Mouse (Mus musculus) frontal cortex, postnatal 36 days (tissue): Measurements from ENCODE around the gene Sord.
A peak's percentile ranks its signal among the peaks of the same experiment; 100 is the strongest.
"Not testable (repeated sequence)": the region's sequence is repeated elsewhere in the genome, so short reads cannot be mapped to it uniquely, and the experiment has no call there.

Experiments
- DNase-seq, 2 experiments: peaks; one replicate each; pipeline ENCODE4 v3.0.0; 2022; ENCODE audit warnings: low spot score in 2 of 2

The Sord gene

DNA sequence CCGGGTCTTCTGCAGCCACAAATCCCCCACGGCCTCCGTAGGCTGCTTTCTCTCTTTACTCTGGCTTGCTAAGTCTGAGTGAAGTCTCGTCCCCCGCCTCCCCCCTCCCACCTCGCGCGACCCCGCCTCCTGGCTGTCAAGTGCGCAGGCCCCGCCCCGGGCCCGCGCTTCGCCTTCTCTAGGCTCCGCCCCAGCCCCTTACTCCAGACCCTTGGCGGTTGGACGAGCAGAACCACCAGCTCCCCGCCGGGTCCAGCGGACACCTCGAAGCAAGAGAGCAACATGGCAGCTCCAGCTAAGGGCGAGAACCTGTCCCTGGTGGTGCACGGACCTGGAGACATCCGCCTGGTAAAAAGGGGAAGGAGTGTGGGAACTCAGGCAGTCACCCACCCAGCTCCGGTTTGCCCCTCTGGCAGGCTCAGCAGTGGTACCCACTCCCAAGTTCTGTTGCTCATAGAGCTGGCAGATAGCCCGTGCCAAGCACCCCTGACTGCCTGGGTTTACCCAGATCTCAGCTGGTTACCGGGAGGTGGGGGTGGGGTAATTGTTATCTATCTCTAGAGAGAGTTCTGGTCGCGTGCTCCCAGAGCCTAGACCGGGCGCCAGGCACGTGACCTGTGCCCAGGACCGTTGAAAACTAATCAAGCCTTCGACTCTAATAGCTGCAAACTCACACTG lies at the start of gene Sord:
Sord (plus strand) TSS at position 139 of the 678 bp plus-strand sequence.
- peak; percentile 59 to 65 for DNase-seq

DNA sequence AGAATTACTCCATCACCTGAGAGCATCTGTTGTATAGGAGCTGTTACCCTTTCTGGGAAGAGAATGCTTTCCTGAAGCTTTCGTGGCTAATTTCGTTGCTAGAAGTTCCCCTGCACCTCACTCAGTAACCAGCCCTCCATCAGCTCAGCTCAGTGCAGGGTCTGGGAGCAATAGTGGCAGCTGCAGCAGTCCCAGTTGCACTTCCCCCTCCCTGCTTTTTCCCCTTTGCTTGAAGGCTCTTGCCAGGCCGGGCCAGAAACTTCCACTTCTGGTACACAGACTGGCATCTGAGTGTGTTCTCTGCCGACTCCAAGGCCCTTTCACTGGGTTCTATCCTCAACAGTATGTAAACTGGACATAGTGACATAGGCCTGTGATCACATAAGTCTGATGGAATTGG lies 49.5 kb upstream of the Sord start:
- no peak for DNase-seq

DNA sequence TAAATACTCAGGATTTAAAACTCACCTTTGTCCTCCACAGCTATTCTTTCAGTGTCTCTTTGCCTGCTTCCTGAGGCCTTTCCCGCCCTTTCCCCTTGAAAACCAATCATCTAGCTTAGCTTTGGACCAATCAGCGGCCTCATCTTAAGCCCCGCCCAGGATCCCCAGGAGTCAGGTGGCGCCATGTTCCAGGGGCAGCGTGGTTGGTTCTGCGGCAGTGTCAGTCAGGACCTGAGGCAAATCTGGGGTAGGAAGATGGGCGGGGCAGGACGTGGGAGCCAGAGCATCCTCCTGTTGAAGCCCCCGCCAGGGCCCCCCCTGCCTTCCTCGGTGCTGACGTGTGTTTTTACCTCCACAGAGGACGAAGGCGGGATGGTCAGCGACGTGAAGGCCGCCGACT lies 48.4 kb upstream of the Sord start, which contains the start of the genes Patl2 and Terb2:
Patl2 (minus strand) TSS at position 84 of the 400 bp plus-strand sequence.
Terb2 (plus strand) TSS at position 167 of the 400 bp plus-strand sequence.
- no peak for DNase-seq

DNA sequence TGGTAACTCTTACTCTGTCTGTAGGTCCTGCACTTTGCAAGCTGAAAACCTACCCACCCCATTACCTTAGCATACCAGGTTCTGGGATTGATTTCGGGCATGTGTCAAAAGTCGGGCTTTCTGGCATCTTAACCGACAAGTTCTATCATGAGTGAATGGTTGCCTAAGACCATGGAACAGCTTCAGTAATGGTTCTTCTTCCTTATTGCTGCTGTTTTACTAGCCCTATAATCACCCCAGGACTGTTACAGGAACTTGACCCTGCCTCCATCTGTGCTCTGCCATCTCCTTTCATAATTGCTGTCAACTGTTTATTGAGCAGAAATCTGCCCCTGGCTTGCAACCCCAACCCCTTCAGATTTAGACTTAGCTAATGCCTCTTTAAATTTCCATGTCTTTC lies 47.8 kb upstream of the Sord start:
- DNase-seq, result no peak

DNA sequence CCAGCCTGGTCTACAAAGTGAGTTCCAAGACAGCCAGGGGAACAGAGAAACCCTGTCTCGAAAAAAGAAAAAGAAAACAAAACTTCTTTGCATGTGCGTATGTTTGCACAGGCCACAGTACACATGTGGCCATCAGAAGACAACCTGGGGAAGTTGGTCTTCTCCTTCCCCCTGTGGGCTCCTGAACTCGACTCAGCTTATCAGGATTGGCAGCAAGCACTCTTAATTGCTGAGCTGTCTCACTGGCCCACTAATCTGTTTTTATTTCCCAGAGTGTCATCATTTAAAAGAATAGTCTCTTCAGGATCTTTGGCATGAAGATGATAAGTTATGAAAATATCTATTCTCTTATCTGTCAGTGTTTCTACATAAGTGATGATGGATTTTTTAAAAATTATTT lies 42.7 kb upstream of the Sord start:
- no peak for DNase-seq

- DNase-seq, result peak; percentile 13 to 26
Observed at GRCm38 (mm10) chr2:122194509-122194929, 40.0 kb upstream of the Sord start.

DNA sequence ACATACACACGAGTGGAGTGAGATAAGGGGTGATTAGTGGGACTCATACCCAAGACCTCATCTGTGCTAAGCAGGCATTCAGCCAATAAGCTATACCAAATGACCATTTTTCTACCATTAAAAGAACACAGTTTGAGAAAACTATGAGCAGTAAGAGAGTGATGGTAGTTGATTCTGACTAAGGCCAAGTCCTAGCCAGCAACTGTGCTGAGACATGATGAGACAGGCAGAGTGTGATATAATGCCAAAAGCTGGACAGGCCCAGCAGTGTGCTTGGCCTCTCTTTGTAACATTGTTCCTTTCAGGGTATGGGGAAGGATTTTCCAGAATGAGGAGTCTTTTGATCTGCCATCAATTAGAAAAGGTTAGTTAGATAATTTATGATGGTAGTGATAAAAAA lies 33.0 kb upstream of the Sord start:
- DNase-seq, result no peak

- DNase-seq, result no peak
Observed at GRCm38 (mm10) chr2:122206440-122207107, 28.0 kb upstream of the Sord start.

DNA sequence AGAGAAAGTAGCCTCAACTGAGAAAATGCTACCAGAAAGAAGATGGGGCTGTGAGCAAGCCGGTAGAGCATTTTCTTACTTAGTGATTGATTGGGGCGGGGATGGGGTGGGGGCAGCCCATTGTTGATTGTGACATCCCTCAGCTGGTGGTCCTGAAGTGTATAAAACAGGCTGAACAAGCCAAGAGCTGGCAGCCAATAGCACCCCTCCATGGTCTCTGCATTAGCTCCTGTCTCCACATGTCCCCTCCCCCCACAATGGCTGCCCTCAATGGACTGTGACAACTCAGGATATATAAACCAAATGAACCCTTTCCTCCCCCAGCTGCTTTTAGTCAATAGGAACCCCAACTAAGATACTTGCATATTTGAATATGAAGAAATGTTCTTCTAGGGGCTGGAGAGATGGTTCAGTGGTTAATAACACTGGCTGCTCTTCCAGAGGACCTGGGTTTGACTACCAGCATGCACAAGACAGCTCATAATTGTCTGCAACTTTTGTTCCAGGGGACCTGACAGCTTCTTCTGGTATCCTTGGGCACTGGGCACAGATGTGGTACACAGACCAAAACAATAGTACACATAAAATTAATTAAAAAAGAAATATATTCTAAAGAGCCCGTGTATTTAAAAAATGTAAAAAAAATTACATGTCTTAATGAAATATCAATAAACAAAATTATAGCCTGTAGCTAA lies 23.9 kb upstream of the Sord start:
- DNase-seq, result no peak

- DNase-seq, result not testable (repeated sequence)
Observed at GRCm38 (mm10) chr2:122217075-122217474, 17.5 kb upstream of the Sord start.

DNA sequence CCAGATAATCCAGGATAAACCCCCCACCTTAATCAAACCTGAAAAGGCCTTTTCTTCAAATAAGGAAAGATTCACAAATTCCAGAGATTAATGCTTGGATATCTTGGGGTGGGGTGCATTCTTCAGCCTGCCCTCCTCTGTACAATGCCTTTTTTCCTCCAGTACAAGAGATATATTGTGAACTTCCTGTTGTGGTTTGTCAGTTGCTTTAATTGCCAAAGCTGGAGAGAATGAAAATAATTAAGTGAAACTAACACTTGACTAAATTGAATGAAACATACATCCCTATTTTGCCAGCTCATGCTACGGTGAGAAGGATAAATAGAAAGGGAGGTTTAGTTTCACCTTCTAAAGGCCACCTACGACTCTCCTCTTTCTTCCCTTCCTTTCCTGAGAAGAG lies 16.3 kb upstream of the Sord start:
- DNase-seq, result no peak

GRCm38 (mm10) chr2:122221378-122221777 lies 13.2 kb upstream of the Sord start:
- DNase-seq, result no peak

GRCm38 (mm10) chr2:122221798-122222197 lies 12.8 kb upstream of the Sord start:
- no peak for DNase-seq

DNA sequence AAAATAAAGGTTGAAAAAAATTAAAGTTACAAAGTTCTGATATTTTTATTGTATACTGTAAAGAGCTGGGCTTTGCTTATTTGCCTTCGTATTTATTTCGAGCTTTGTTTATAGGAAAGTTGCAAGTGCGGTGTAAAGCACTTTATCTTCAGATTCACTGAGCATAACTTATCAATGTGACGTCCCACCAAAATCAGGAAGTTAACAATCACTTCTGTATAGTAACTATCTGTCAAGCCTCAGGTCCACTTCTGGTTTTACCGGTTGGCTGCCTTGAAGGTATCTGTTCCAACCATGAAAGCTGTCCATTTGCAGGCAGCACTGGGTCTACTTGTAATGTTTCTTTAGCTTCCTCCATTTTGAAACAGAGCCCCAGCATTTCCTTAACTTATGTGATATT lies 12.3 kb upstream of the Sord start:
- DNase-seq, result no peak

GRCm38 (mm10) chr2:122223654-122224053 lies 10.9 kb upstream of the Sord start:
- DNase-seq, result no peak

DNA sequence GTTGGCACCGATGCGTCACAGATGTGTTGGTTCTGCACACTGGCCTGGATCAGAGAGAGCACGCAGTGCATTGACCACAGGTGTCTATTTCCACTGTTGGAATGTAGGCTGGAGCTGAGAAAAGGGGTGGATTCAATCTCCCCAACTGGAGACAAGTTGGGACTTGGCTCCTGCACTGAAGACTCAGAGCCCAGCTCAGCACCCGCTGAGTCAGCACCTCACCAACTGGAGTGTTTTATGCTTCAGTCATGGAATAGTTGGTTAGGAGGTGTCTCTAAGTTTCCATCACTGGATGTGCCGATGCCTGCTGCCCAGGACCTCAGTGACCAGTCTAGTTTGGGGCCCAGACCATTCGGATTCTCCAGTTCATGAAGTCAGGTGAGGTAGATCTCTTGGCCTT lies 4.2 kb upstream of the Sord start:
- no peak for DNase-seq

DNA sequence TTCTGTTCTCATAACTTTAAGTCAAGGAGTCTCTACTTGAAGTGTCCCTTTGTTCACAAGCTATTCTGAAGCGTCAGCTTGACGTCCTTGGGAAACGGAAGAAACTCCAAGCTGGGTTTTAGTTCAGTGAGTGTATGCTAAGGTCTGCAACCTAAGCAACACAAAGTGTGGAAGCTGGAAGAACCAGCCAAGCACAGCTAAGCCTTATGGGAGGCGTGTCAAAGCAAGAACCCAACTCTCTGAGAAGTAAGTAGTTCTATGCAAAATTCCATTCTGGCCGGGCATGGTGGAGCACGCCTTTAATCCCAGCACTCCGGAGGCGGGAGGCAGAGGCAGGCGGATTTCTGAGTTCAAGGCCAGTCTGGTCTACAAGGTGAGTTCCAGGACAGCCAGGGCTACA lies 2.9 kb upstream of the Sord start:
- DNase-seq, result no peak

- no peak for DNase-seq
Observed at GRCm38 (mm10) chr2:122233341-122233740, 1.2 kb upstream of the Sord start.

- DNase-seq, result peak; percentile 29 to 47
Observed at GRCm38 (mm10) chr2:122233759-122234557, 591 bp upstream of the Sord start.

DNA sequence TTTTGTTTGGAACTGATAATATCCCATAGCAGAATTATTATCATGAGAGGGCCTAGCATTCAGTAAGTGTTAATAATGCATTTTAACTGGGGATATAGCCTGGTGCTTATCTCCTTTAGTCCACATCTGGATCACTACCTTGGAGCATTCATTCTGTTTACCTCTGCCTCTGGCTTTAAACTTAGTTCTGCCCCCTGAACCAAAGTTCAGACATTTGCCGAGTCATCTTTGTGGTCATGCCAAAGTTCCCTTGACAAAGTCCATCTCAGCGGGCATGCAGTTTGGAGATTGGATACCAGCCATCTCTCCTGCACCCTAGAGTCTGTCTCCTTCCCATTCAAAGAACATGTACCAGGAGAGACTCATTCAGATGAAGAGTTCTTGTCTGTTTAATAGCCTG lies 876 bp downstream of the Sord start:
- no peak for DNase-seq

GRCm38 (mm10) chr2:122236321-122236720 lies 1.8 kb downstream of the Sord start:
- DNase-seq, result no peak

DNA sequence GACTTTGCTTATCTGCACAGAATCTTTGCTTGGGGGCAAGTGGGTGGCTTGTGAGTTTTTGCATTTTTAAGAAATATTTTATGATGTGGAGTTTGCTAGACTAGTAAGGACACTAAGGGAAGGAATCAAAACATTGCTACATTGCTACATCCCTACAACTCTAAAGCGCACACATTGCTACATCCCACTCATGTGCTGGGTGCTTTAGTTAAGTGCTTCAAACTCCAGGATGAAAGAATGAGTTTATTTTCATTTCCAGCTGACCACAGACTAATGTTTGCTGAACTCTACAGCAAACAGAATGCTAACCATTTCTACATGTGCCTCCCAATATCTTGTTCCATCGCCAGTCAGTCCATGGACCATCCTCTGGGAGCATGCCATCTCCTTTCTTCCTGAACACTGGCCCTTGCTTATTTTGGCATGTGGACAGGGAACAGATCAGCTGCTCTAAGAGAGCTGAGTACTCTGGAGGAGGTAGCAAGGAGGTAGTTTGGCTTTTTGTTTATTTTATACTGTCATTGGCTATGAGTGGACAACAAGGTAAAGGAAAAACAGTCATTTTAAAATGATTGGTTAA lies 3.4 kb downstream of the Sord start:
- DNase-seq, result no peak
